Mouse (Mus musculus) liver, embryonic 16.5 days (tissue): ENCODE measurements around the gene Itpa. TPM values are rescaled to one million over a fixed set of nuclear protein-coding genes. Genes with fewer than 3 reads are reported as not detected.

Experiments
- ATAC-seq: fragments of 200-750 bp; cut with Nextera tagmentation; 2 replicates; pipeline ENCODE4 v1.8.0; 2017; ENCODE audit warnings: low read depth, mild to moderate bottlenecking, moderate number of reproducible peaks, moderate library complexity
- H3K27ac ChIP-seq: fragments of 300-500 bp; sonication (generic); 2 replicates; pipeline ENCODE4 v1.5.1; 2014; ENCODE audit warnings: mild to moderate bottlenecking, low read length
- H3K27me3 ChIP-seq: fragments of 300-500 bp; sonication (generic); 2 replicates; pipeline ENCODE4 v1.6.1; 2014; ENCODE audit warnings: low read depth, low read length, mixed read lengths; ENCODE audit not compliant: control insufficient read depth, insufficient read depth
- H3K36me3 ChIP-seq: fragments of 300-500 bp; sonication (generic); 2 replicates; pipeline ENCODE4 v1.6.1; 2014; ENCODE audit warnings: mild to moderate bottlenecking; ENCODE audit not compliant: control insufficient read depth, insufficient read depth
- H3K4me1 ChIP-seq: fragments of 300-500 bp; sonication (generic); 2 replicates; pipeline ENCODE4 v1.6.1; 2014; ENCODE audit warnings: low read depth, low read length, mixed read lengths; ENCODE audit not compliant: control insufficient read depth
- H3K4me2 ChIP-seq: fragments of 300-500 bp; sonication (generic); 2 replicates; pipeline ENCODE4 v1.6.1; 2014; ENCODE audit warnings: low read depth, low read length, mixed read lengths
- H3K4me3 ChIP-seq: fragments of 300-500 bp; sonication (generic); 2 replicates; pipeline ENCODE4 v1.5.1; 2014; ENCODE audit warnings: low read depth, mild to moderate bottlenecking, low read length
- H3K9ac ChIP-seq: fragments of 300-500 bp; sonication (generic); 2 replicates; pipeline ENCODE4 v1.6.1; 2014; ENCODE audit warnings: low read depth, low read length
- H3K9me3 ChIP-seq: fragments of 300-500 bp; sonication (generic); replicated peaks from 2 replicates; pipeline ENCODE4 v1.6.1; 2016; ENCODE audit warnings: low read length; ENCODE audit not compliant: control insufficient read depth
- WGBS: fragments of 180-500 bp; shearing (Covaris S2); extraction: QIAGEN DNeasy Blood & Tissue Kit; methylation state at CpG from one replicate; pipeline ENCODE4 v1.1.7; 2014; ENCODE audit not compliant: insufficient replicate concordance; 5-methylcytosine and 5-hydroxymethylcytosine counted together
- polyA plus RNA-seq: library from polyadenylated mRNA; unstranded; fragments of >200 nt; fragmentation: Nextera tagmentation; extraction: Ambion mirVana; gene quantifications from 2 replicates; pipeline ENCODE4 v1.2.1, GENCODE M21; 2015

Gene Itpa
- polyA plus RNA-seq, 1 experiment from 2014 or later = 37.0 TPM

DNA sequence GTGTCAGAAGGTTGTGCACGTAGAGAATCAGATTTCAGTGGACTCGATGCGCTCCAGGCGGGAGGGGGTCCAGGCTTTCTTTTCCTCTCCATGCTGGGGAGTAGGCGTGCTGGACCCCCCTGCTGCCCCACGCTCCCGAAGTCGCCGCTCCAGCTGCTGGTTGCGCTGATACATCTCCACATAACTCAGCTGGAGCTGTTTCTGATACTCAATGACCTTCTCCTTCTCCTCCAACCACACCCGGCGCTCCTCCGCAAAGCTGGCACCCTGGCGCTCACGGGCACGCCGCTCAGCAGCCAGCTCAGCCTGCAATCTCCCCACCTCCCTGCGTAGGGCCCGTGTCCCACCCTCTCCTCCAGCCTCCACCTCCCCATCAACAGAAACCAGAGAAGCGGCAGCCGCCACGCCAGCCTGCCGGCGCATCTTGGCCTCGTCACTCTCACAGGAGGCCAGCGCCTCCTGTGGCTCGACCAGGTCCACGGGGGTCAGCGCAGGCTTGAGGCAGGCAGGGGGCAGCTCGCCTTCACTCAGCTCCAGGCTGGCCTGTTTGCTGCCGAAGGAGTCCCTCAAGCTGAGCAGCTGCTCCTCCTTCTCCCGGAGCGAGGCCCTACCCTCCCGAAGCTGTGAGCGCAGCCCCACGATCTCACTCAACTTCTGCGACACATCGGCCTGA lies 32.5 kb upstream of the Itpa start:
- Histone ChIP-seq H3K4me1 (peaks cover 14% of the 10 kb centered on the region), H3K9ac (no peak overlapping the region; the same call in 1 of the 2 replicates), H3K4me2 (peak overlapping the region; percentile 46), H3K27me3 (peaks cover 55% of the 10 kb centered on the region), H3K36me3 (no peaks in the 10 kb centered on the region), H3K27ac (no peak overlapping the region), H3K9me3 (no peaks in the 10 kb centered on the region), H3K4me3 (peak overlapping the region; percentile 35)
- 5% methylated on average over 38 of the region's 38 CpGs for WGBS
- no peak for ATAC-seq

DNA sequence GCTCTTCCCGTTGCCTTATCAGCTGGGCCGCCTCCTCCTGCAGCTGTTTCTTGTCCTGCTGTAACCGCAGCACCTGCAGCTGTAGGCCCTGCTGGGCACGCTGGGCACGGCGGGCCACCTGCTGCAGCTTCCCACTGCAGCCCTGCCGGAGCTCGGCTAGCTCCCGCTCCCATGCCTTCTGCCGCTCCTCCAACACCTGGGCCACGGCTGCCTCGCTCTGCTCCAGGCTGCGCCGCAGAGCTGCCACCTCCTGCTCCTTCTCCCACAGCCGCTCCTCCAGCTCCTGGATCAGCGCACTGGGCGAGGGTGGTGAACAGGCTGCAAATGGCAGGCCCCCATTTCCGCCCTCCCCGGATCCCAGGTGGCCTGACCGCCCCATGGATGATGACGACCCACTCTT lies 31.6 kb upstream of the Itpa start:
- ATAC-seq = peak; percentile 55
- no peak overlapping the region for H3K27ac ChIP-seq
- no peaks in the 10 kb centered on the region for H3K9me3 ChIP-seq
- WGBS = 16% methylated on average over 21 of the region's 21 CpGs
- no peak overlapping the region for H3K9ac ChIP-seq
- peaks cover 14% of the 10 kb centered on the region for H3K4me1 ChIP-seq
- H3K36me3 ChIP-seq = no peaks in the 10 kb centered on the region
- peak overlapping the region; percentile 46; the same call in 1 of the 2 replicates for H3K4me2 ChIP-seq
- peaks cover 59% of the 10 kb centered on the region for H3K27me3 ChIP-seq
- no peak overlapping the region for H3K4me3 ChIP-seq

DNA sequence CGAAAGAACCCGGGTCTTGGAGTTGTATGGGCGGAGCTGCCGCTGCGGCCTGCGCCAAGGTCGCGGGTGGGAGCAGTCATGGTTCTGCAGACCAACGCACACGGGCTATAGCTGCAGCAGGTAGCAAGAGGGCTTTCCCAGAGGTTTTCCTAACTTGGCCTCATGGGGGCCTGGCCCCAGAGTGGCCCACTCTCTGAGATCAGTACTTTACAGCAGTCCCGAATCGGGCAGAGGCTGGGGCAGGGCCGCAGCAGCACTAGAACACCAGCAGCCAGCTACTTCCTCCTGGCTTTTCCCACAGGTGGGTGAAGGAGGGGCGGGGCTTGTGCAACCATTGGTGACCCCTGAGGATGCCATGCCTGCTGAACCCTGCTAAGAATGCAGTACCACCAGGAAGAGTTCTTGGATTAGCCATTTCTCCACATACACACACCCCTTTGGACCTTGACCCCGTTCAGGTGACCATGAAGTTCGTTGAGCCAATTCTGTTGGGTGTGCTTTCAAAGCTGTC lies 29.3 kb upstream of the Itpa start:
- Histone ChIP-seq H3K27me3 (peaks cover 57% of the 10 kb centered on the region), H3K9me3 (no peaks in the 10 kb centered on the region), H3K27ac (peak overlapping the region; percentile 57), H3K9ac (0 out of 2 replicates have a peak overlapping the region, but pooled peaks have one; percentile 12), H3K4me3 (peak overlapping the region; percentile 19; the same call in 1 of the 2 replicates), H3K4me1 (peaks cover 23% of the 10 kb centered on the region), H3K4me2 (peak overlapping the region; percentile 43), H3K36me3 (no peaks in the 10 kb centered on the region)
- ATAC-seq = no peak
- 31% methylated on average over 16 of the region's 16 CpGs for WGBS

DNA sequence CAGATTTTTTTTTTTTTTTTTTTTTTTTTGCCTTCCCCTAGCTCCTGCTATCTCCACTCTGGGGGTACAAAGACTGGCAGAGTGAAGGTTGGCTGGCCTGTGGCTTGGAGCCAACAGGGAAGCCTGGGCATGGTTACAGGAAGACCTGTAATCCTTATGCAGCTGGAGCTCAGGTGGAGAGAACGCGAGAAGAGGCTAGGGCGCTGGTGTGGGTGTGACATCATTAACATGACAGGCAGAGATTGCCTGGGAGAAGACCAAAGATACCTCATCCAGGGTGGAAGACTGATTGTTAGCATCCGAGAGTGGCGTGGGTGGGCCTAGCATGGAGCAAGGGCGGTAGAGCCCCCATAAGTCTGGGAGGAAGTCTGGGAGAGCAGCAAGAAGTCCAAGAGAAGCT lies 28.1 kb upstream of the Itpa start:
- Histone ChIP-seq H3K4me3 (no peak overlapping the region), H3K4me2 (no peak overlapping the region), H3K36me3 (no peaks in the 10 kb centered on the region), H3K9me3 (no peaks in the 10 kb centered on the region), H3K9ac (no peak overlapping the region), H3K27ac (no peak overlapping the region), H3K27me3 (peaks cover 48% of the 10 kb centered on the region), H3K4me1 (peaks cover 26% of the 10 kb centered on the region)
- ATAC-seq = no peak
- whole genome bisulfite sequencing = 78% methylated on average over 6 of the region's 6 CpGs

DNA sequence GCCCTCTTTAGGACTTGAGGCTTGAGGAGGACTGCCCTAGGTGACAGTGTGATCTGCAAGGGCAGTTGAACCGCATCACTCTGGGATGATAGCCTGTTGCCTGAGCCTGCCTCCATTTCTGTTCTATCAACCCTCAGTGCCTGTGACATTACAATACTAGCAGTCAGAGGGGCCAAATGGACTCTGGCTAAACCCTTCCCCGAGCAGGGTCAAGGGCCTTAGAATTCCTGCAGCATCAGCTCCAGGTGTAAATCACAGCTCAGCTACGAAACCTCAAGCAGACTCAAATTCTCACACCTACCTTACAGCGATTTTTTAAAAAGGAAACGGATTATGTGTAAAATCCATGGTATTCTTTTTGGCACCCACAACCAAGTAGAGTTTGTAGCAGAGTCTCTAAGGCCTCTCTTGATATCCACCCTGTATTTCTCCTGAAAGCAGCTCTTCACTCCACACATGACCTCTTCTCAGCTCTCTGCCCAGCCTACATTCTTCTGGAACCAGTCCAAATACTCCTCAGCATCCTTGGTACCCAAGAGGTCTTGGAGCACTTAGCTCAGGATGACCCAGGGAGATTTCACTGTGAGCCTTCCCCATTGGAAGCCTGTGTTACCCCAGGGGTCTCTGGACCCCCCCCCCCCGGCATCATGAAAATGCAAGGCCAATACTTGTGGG lies 25.9 kb upstream of the Itpa start:
- H3K27me3 ChIP-seq = peaks cover 26% of the 10 kb centered on the region
- H3K4me2 ChIP-seq = no peak overlapping the region
- 46% methylated on average over 6 of the region's 6 CpGs for WGBS
- no peak overlapping the region for H3K4me3 ChIP-seq
- no peaks in the 10 kb centered on the region for H3K9me3 ChIP-seq
- ATAC-seq = no peak
- H3K9ac ChIP-seq = no peak overlapping the region
- H3K27ac ChIP-seq = no peak overlapping the region
- peaks cover 12% of the 10 kb centered on the region for H3K4me1 ChIP-seq
- H3K36me3 ChIP-seq = no peaks in the 10 kb centered on the region

DNA sequence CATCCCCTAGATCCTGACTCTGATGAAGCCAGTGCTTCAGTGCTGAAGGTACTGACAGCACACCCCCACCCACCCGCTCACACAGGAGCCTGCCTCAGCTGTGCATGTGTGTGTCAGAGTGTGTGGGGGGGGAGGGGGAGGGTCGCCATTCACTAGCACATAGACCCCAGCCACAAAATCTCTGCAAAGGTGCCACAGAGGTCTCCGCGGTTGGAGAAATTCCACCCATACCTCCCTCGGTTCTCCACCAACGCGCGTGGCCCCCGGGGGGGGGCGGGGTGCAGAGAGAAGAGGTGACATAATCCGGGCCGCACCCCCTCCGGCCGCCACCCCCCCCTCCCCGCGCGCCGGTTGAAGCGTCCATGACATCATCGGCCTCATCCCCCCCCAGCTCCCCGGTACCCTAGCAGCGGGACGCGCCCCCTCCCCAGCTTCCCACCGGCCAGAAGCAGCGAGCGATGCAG lies 25.2 kb upstream of the Itpa start:
- Histone ChIP-seq H3K9ac (peak overlapping the region; percentile 77), H3K4me2 (peak overlapping the region; percentile 99), H3K36me3 (no peaks in the 10 kb centered on the region), H3K4me1 (peaks cover 12% of the 10 kb centered on the region), H3K9me3 (no peaks in the 10 kb centered on the region), H3K4me3 (peak overlapping the region; percentile 73), H3K27me3 (peaks cover 19% of the 10 kb centered on the region), H3K27ac (peak overlapping the region; percentile 39; the same call in 1 of the 2 replicates)
- no peak for ATAC-seq
- 2% methylated on average over 24 of the region's 27 CpGs for WGBS

DNA sequence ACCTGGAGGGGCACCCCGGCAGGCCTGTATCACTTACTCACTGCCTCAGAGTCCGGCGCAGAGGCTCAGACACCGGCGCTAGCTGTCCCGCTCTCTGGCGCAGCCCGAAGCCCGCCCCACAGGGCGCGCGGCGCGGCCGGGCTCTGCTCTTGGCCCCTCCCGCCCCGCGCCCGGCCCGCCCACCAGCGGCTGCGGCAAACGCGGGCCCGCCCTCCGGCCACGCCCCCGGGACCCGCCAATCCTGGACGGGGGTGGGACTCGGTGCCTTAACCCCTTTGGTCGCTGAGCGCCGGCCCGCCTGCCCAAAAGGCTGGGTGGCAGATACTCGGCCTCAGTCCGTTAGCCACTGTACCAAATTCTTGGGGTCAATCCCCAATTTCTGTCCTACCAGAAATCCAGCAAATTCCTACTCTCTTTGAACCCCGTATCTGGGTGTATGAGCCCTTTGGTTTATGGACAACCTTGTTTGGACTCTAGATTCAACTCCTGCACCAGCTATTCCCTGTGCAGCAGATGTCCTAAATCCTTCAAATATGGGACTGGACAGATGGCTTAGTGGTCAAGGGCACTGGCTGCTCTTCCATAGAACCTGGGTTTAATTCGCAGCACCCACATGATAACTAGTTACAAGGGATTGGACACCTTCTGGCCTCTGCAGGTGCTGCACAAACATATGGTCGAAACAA lies 24.6 kb upstream of the Itpa start, which contains the start of gene Lzts3:
Gene Lzts3 (minus strand): TSS at position 120 of the 686 bp plus-strand sequence.
- WGBS = 4% methylated on average over 35 of the region's 40 CpGs
- H3K4me3 ChIP-seq = peak within 1 kb of the TSS; percentile 73
- ATAC-seq = peak; percentile 99
- peaks cover 12% of the 10 kb centered on the region for H3K4me1 ChIP-seq
- no peaks in the 10 kb centered on the region for H3K36me3 ChIP-seq
- H3K9ac ChIP-seq = peak within 1 kb of the TSS; percentile 77
- no peaks in the 10 kb centered on the region for H3K9me3 ChIP-seq
- H3K27ac ChIP-seq = peak within 1 kb of the TSS; percentile 39
- peak within 1 kb of the TSS; percentile 99 for H3K4me2 ChIP-seq
- peaks cover 13% of the 10 kb centered on the region for H3K27me3 ChIP-seq

DNA sequence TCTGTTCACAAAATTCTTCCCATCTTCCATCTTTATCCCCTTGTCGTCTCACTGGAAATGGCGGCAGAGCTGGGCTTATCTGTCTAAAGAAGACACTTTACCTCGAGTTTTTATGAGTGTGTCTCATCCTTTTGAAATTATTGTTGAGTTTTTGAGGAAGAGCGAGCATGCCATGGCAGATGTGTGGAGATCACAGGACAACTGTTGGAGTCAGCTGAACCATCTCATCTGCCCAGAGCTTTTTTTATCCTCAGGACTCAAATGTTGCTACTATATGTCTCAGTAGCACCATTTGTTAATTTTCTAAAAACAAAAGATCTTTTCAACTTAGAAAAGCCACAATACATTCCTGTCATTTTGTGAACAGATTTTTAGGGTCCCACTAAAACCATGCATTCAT lies 22.2 kb upstream of the Itpa start:
- Histone ChIP-seq H3K4me2 (no peak overlapping the region), H3K9ac (no peak overlapping the region), H3K4me1 (peaks cover 12% of the 10 kb centered on the region), H3K36me3 (no peaks in the 10 kb centered on the region), H3K4me3 (no peak overlapping the region), H3K27me3 (peaks cover 8% of the 10 kb centered on the region; the same call in 1 of the 2 replicates), H3K9me3 (no peaks in the 10 kb centered on the region), H3K27ac (no peak overlapping the region)
- no peak for ATAC-seq
- 65% methylated on average over 4 of the region's 4 CpGs for WGBS
